Mouse (Mus musculus): Measurements from ENCODE around the gene Fryl. TPM values are rescaled to one million over a fixed set of nuclear protein-coding genes. Genes with fewer than 3 reads are reported as not detected.

Gene Fryl
- polyA plus RNA-seq, 1 experiment from 2014 or later, result 32.0 TPM

DNA sequence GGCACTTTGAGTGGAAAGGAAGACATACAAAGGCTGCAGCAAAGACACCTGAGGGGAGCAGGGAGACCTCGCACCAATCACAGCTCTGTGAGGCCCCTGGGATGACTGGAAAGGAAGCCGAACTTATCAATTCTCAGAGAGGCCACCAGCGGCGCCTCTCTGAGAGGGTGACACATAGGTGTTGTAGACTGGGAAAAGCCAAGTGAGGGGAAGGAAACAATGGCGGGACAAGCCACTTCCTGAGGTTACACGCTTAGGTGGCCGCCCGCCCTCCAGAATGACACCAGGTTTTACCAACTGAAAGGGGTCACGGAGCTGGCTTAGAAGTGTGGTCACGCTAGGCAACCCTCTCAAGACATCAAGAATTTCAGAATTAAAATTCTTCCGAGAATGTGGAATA lies 111.4 kb downstream of the Fryl start:
- Histone ChIP-seq H3K4me2 (replicated peaks; ENCODE audit: low read depth, low read length) (no peak overlapping the region), H3K36me3 (ENCODE audit: control insufficient read depth, insufficient read depth, low read length) (peaks cover 6% of the 10 kb centered on the region; the same call in 1 of the 2 replicates), H3K4me1 (ENCODE audit: control insufficient read depth, insufficient read depth, low read length) (no peaks in the 10 kb centered on the region), H3K27ac (ENCODE audit: low read length) (no peak overlapping the region), H3K9me3 (ENCODE audit: control insufficient read depth, low read depth, low read length) (no peaks in the 10 kb centered on the region), H3K4me3 (ENCODE audit: low read depth, low read length) (no peak overlapping the region), H3K9ac (replicated peaks; ENCODE audit: low read depth, low read length) (no peak overlapping the region), H3K27me3 (ENCODE audit: control insufficient read depth, insufficient read depth, low read length) (no peaks in the 10 kb centered on the region)
- ATAC-seq (ENCODE audit: insufficient number of reproducible peaks, insufficient read depth, low FRiP score, low read depth), result no peak
- WGBS, result 88% methylated on average over 11 of the region's 11 CpGs

DNA sequence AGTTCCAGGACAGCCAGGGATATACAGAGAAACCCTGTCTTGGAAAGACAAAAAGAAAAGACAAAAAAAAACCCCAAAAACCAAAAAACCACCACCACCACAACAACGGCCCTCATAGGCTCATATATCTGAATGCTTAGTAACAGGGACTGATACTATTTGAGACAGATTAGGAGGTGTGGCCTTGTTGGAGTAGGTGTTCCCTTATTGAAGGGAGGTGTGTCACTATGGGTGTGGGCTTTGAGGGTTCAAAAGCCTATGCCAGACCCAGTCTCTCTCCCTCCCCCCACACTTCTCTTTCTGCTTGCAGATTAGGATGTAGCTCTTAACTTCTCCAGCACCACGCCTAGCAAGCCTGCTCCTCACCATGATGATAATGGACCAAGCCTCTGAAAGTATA lies 114.7 kb downstream of the Fryl start:
- peaks cover 5% of the 10 kb centered on the region; the same call in 1 of the 2 replicates for H3K36me3 ChIP-seq (ENCODE audit: control insufficient read depth, insufficient read depth, low read length)
- no peak overlapping the region for H3K9ac ChIP-seq (replicated peaks; ENCODE audit: low read depth, low read length)
- no peak overlapping the region for H3K4me2 ChIP-seq (replicated peaks; ENCODE audit: low read depth, low read length)
- H3K27ac ChIP-seq (ENCODE audit: low read length), result no peak overlapping the region
- no peaks in the 10 kb centered on the region for H3K4me1 ChIP-seq (ENCODE audit: control insufficient read depth, insufficient read depth, low read length)
- no peaks in the 10 kb centered on the region for H3K27me3 ChIP-seq (ENCODE audit: control insufficient read depth, insufficient read depth, low read length)
- ATAC-seq (ENCODE audit: insufficient number of reproducible peaks, insufficient read depth, low FRiP score, low read depth), result no peak
- 83% methylated on average over 2 of the region's 2 CpGs for WGBS
- H3K4me3 ChIP-seq (ENCODE audit: low read depth, low read length), result no peak overlapping the region
- H3K9me3 ChIP-seq (ENCODE audit: control insufficient read depth, low read depth, low read length), result no peaks in the 10 kb centered on the region

GRCm38 (mm10) chr5:73141161-73141560 lies 115.3 kb downstream of the Fryl start:
- Histone ChIP-seq H3K4me2 (replicated peaks; ENCODE audit: low read depth, low read length) (no peak overlapping the region), H3K9me3 (ENCODE audit: control insufficient read depth, low read depth, low read length) (no peaks in the 10 kb centered on the region), H3K4me1 (ENCODE audit: control insufficient read depth, insufficient read depth, low read length) (no peaks in the 10 kb centered on the region), H3K27me3 (ENCODE audit: control insufficient read depth, insufficient read depth, low read length) (no peaks in the 10 kb centered on the region), H3K36me3 (ENCODE audit: control insufficient read depth, insufficient read depth, low read length) (no peaks in the 10 kb centered on the region; the same call in 1 of the 2 replicates), H3K9ac (replicated peaks; ENCODE audit: low read depth, low read length) (no peak overlapping the region), H3K4me3 (ENCODE audit: low read depth, low read length) (no peak overlapping the region), H3K27ac (ENCODE audit: low read length) (no peak overlapping the region)
- WGBS, result 85% methylated on average over 8 of the region's 8 CpGs
- ATAC-seq (ENCODE audit: insufficient number of reproducible peaks, insufficient read depth, low FRiP score, low read depth), result no peak

- WGBS, result 61% methylated on average over 9 of the region's 9 CpGs
- H3K27ac ChIP-seq (ENCODE audit: low read length), result no peak overlapping the region
- no peak for ATAC-seq (ENCODE audit: insufficient number of reproducible peaks, insufficient read depth, low FRiP score, low read depth)
- no peaks in the 10 kb centered on the region for H3K27me3 ChIP-seq (ENCODE audit: control insufficient read depth, insufficient read depth, low read length)
- no peaks in the 10 kb centered on the region for H3K9me3 ChIP-seq (ENCODE audit: control insufficient read depth, low read depth, low read length)
- H3K4me2 ChIP-seq (replicated peaks; ENCODE audit: low read depth, low read length), result no peak overlapping the region
- H3K9ac ChIP-seq (replicated peaks; ENCODE audit: low read depth, low read length), result no peak overlapping the region
- no peak overlapping the region for H3K4me3 ChIP-seq (ENCODE audit: low read depth, low read length)
- H3K4me1 ChIP-seq (ENCODE audit: control insufficient read depth, insufficient read depth, low read length), result no peaks in the 10 kb centered on the region
- no peaks in the 10 kb centered on the region for H3K36me3 ChIP-seq (ENCODE audit: control insufficient read depth, insufficient read depth, low read length)
These were observed 118.9 kb downstream of the Fryl start for GRCm38 (mm10) chr5:73137561-73137960.

DNA sequence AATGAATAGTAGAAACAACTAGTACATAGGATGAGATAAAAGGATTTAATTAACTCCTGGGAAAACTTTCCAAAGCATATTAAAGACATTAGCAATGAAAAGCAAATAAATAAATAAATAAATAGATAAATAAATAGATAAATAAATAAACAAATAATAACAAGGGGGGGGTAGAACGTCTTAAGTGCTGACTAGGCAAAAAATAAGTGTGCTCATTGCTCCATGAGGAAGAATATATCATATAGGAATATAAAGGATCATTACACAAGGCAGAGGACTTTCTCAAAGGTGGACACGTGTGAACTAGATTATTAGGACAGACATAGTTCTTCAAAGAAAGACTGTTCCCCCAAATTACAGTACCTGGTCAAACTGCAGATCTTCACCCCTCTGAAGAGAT lies 120.5 kb downstream of the Fryl start:
- H3K9me3 ChIP-seq (ENCODE audit: control insufficient read depth, low read depth, low read length), result no peaks in the 10 kb centered on the region
- no peak overlapping the region for H3K27ac ChIP-seq (ENCODE audit: low read length)
- H3K4me2 ChIP-seq (replicated peaks; ENCODE audit: low read depth, low read length), result no peak overlapping the region
- no peaks in the 10 kb centered on the region for H3K4me1 ChIP-seq (ENCODE audit: control insufficient read depth, insufficient read depth, low read length)
- WGBS, result 82% methylated on average over 2 of the region's 2 CpGs
- H3K9ac ChIP-seq (replicated peaks; ENCODE audit: low read depth, low read length), result no peak overlapping the region
- H3K4me3 ChIP-seq (ENCODE audit: low read depth, low read length), result no peak overlapping the region
- H3K27me3 ChIP-seq (ENCODE audit: control insufficient read depth, insufficient read depth, low read length), result no peaks in the 10 kb centered on the region
- no peaks in the 10 kb centered on the region for H3K36me3 ChIP-seq (ENCODE audit: control insufficient read depth, insufficient read depth, low read length)
- ATAC-seq (ENCODE audit: insufficient number of reproducible peaks, insufficient read depth, low FRiP score, low read depth), result no peak

GRCm38 (mm10) chr5:73135131-73135530 lies 121.3 kb downstream of the Fryl start:
- no peak overlapping the region for H3K4me3 ChIP-seq (ENCODE audit: low read depth, low read length)
- no peak for ATAC-seq (ENCODE audit: insufficient number of reproducible peaks, insufficient read depth, low FRiP score, low read depth)
- no peaks in the 10 kb centered on the region for H3K27me3 ChIP-seq (ENCODE audit: control insufficient read depth, insufficient read depth, low read length)
- H3K27ac ChIP-seq (ENCODE audit: low read length), result no peak overlapping the region
- no peak overlapping the region for H3K9ac ChIP-seq (replicated peaks; ENCODE audit: low read depth, low read length)
- H3K4me1 ChIP-seq (ENCODE audit: control insufficient read depth, insufficient read depth, low read length), result no peaks in the 10 kb centered on the region
- no peaks in the 10 kb centered on the region for H3K9me3 ChIP-seq (ENCODE audit: control insufficient read depth, low read depth, low read length)
- H3K36me3 ChIP-seq (ENCODE audit: control insufficient read depth, insufficient read depth, low read length), result no peaks in the 10 kb centered on the region
- WGBS, result 78% methylated on average over 11 of the region's 11 CpGs
- H3K4me2 ChIP-seq (replicated peaks; ENCODE audit: low read depth, low read length), result no peak overlapping the region

- Histone ChIP-seq H3K36me3 (ENCODE audit: control insufficient read depth, insufficient read depth, low read length) (no peaks in the 10 kb centered on the region), H3K4me2 (replicated peaks; ENCODE audit: low read depth, low read length) (no peak overlapping the region), H3K9me3 (ENCODE audit: control insufficient read depth, low read depth, low read length) (no peaks in the 10 kb centered on the region), H3K9ac (replicated peaks; ENCODE audit: low read depth, low read length) (no peak overlapping the region), H3K4me3 (ENCODE audit: low read depth, low read length) (no peak overlapping the region), H3K4me1 (ENCODE audit: control insufficient read depth, insufficient read depth, low read length) (no peaks in the 10 kb centered on the region), H3K27me3 (ENCODE audit: control insufficient read depth, insufficient read depth, low read length) (no peaks in the 10 kb centered on the region), H3K27ac (ENCODE audit: low read length) (no peak overlapping the region)
- 54% methylated on average over 5 of the region's 5 CpGs for WGBS
- peak; percentile 6; the same call in 1 of the 2 replicates for ATAC-seq (ENCODE audit: insufficient number of reproducible peaks, insufficient read depth, low FRiP score, low read depth)
These were observed 122.6 kb downstream of the Fryl start for GRCm38 (mm10) chr5:73133833-73134185.

DNA sequence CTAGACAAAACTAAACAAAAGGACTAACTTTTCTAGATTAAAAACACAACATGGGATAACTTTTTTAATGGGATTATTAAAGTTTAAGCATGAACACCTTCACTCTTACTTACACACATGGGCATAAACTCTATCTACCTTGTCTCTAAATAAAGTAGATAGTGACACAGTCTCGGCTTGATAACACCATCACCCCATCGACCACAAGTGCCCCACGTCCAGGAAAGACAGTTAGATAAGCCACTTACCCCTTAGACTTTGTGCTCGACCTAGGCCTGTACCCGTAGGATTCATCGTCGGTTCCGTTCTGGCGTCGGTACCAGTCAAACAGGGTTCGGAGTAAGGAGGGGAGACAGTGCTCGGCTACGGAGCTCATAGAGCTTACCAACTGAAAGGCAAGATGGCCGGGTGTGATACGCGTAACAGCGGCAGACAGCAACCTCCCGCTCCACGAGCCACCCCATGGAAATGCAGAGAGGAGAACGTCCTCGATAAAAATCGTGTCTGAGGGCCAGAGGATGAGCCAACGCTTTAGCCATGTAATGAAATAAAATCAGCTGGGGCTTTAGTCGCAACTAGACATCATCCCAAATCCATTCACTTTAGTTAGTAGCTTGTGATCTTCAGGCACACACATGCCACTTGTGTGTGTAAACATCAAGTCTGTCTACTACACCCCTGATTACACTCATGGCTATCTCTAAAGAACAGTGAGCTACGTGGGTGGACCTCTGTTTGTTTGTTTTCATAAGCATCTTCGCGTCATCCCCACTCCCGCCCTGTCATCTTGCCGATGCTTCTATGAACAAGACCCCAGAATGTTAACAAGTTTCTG lies 123.2 kb downstream of the Fryl start:
- H3K36me3 ChIP-seq (ENCODE audit: control insufficient read depth, insufficient read depth, low read length), result no peaks in the 10 kb centered on the region
- no peaks in the 10 kb centered on the region for H3K27me3 ChIP-seq (ENCODE audit: control insufficient read depth, insufficient read depth, low read length)
- H3K27ac ChIP-seq (ENCODE audit: low read length), result no peak overlapping the region
- H3K4me3 ChIP-seq (ENCODE audit: low read depth, low read length), result no peak overlapping the region
- 89% methylated on average over 29 of the region's 29 CpGs for WGBS
- no peak overlapping the region for H3K9ac ChIP-seq (replicated peaks; ENCODE audit: low read depth, low read length)
- 0 out of 2 replicates have a peak, but pooled peaks have one; percentile 18 for ATAC-seq (ENCODE audit: insufficient number of reproducible peaks, insufficient read depth, low FRiP score, low read depth)
- H3K4me2 ChIP-seq (replicated peaks; ENCODE audit: low read depth, low read length), result no peak overlapping the region
- H3K9me3 ChIP-seq (ENCODE audit: control insufficient read depth, low read depth, low read length), result no peaks in the 10 kb centered on the region
- no peaks in the 10 kb centered on the region for H3K4me1 ChIP-seq (ENCODE audit: control insufficient read depth, insufficient read depth, low read length)

- H3K9ac ChIP-seq (replicated peaks; ENCODE audit: low read depth, low read length), result no peak overlapping the region
- H3K27me3 ChIP-seq (ENCODE audit: control insufficient read depth, insufficient read depth, low read length), result no peaks in the 10 kb centered on the region
- H3K9me3 ChIP-seq (ENCODE audit: control insufficient read depth, low read depth, low read length), result no peaks in the 10 kb centered on the region
- H3K36me3 ChIP-seq (ENCODE audit: control insufficient read depth, insufficient read depth, low read length), result no peaks in the 10 kb centered on the region
- ATAC-seq (ENCODE audit: insufficient number of reproducible peaks, insufficient read depth, low FRiP score, low read depth), result no peak
- no peak overlapping the region for H3K4me2 ChIP-seq (replicated peaks; ENCODE audit: low read depth, low read length)
- 91% methylated on average over 6 of the region's 6 CpGs for WGBS
- no peak overlapping the region for H3K4me3 ChIP-seq (ENCODE audit: low read depth, low read length)
- no peaks in the 10 kb centered on the region for H3K4me1 ChIP-seq (ENCODE audit: control insufficient read depth, insufficient read depth, low read length)
- no peak overlapping the region for H3K27ac ChIP-seq (ENCODE audit: low read length)
These were observed 125.4 kb downstream of the Fryl start for GRCm38 (mm10) chr5:73130984-73131383.
